Mouse (Mus musculus) erythroblast, embryonic 14.5 days (primary cell): Measurements from ENCODE around the gene Prss50.

ENCODE experiments used
- GATA1 ChIP-seq: IDR thresholded peaks from 2 replicates; pipeline ENCODE4 v1.6.1; 2012; ENCODE audit warnings: low read length, inconsistent platforms, mixed read lengths
- TAL1 ChIP-seq: IDR thresholded peaks from 3 replicates; pipeline ENCODE4 v1.6.1; 2012; ENCODE audit warnings: low read length, inconsistent platforms, mixed read lengths

- TF ChIP-seq GATA1 (no peak), TAL1 (no peak)
These were observed 38.8 kb downstream of the Prss50 start for GRCm38 (mm10) chr9:110896595-110896994.
